Mouse (Mus musculus): Measurements from ENCODE around the gene Snrnp25.

Gene Snrnp25

DNA sequence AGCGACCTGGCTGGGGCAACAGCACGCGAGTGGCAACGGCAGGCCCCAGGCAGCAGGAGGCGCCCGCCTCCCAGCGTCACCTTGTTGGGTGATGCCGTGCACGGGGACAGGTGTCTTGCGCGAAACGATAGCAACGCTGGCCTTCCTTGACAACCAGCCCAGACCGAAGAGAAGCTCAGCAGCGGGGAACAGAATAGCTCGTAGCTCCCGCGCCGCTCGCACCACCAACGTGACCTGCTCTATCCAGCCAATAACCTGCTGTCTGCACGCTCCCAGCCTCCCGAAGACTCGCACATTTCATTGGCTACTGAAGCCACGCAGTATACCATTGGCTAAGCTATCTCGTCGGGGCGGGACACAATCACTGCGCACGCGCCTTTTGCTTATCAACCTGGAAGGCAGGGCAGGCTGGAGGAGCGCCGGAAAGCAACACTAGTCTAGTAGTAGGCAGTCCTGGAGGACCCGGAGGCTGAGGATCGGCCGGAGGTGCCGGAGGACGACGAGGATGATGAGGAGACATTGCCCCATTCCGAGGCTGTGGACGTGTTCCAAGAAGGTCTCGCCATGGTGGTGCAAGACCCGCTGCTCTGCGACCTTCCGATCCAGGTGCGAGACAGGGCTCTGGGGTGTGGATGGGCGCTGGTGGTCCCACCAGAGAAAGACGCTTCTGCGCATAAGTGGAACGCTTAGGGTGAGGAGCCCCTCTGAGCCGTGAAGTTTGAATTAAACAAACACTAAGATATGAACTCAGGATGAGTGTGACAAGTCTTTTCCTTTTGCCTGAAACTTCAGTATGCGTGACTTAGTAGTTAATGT, at the start of gene Snrnp25:
Snrnp25 (plus strand) TSS at position 358 of the 816 bp plus-strand sequence.
- peak; percentile 99 for DNase-seq (ENCODE audit: low read depth, low spot score)

DNA sequence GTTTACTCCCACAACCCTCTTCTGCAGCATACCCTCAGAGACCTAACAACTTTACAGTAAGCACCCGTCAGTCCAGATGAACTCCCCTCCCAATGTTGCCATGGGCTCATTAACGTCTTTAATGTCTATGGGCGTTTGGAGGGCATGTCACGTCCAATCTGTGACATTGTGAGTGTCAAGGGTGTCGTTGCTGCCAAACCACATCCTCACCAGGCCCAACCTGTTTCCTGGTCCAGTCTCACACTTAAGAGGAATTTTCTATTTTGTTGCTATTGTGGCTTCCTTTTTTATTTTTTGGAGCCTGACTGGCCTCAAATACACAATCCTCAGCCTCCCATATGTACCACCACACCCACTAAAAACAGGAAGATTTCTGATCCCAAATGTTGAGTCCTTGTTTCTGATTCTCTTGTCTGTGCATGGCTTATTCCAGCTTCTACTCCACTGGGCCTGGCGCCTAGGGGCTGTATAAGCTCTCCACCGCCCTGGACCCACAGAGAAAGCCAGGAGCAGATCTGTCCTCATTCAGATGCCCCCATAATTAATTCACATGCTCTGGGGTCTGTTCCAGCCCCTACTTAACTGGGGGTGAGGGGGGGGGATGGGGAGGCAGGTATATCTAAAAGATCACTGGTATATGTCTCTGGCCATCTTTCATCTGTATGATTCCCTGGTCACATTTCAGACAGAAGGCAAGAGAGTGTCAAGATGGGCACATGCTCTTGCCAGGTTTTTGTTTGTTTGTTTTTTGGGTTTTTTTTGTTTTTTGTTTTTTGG, 48.2 kb upstream of the Snrnp25 start:
- DNase-seq (ENCODE audit: low read depth, low spot score), result no peak

DNA sequence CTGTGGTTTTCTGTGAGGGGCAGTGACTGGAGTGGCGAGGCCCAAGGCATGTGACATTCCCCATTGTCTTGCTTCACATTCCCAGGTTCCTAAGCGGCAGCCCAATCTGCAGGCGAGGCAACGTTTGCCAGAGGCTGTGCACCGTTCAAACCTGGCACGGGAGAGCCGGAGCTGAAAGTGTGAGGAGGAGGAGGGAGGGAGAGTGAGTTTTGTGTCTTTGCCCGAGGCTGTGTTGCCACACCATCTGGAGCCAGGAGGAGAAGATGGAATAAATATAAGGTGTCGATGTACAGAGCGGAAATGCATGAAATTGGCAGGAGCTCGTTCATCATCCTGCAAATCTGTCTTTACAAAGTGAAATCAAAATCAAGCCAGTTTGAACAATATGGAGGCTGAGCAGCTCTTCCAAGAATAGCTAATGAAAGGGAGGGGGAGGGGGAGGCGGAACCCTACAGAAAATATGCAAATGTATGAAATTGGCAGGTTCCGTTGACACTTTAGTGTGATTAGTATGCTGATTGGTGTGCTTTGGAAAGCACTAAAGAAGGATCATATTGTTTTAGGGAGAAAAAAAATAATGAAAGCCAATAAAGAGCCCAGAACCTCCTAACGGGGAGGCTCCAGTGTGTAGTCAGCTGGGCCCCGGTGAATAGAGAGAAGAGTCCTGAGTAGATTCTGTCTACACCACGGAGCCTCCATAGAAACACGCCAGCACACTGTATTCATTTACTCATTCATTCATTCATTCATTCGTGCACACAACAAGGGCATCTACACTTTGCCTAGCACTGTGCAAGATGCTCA, 47.2 kb upstream of the Snrnp25 start:
- DNase-seq (ENCODE audit: low read depth, low spot score), result no peak

DNA sequence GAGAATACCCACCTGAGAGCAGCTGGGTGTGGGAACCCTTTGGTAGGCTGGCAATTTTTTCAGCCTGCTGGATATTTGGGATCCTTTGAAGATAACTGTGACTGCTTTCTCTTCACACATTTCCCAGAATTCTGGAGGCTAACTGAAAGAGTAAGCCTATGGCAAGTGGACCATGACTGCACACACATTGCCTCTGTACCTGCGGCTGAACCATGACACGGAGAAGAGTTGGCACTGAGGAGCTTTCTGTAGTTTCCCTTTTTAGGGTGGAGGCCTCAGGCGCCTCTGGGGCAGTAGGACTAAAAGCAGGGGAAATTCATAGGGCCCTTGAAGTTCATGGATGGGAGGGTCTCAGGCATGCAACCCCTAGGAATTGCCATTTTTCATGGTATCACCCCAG, 46.0 kb upstream of the Snrnp25 start:
- no peak for DNase-seq (ENCODE audit: low read depth, low spot score)

DNA sequence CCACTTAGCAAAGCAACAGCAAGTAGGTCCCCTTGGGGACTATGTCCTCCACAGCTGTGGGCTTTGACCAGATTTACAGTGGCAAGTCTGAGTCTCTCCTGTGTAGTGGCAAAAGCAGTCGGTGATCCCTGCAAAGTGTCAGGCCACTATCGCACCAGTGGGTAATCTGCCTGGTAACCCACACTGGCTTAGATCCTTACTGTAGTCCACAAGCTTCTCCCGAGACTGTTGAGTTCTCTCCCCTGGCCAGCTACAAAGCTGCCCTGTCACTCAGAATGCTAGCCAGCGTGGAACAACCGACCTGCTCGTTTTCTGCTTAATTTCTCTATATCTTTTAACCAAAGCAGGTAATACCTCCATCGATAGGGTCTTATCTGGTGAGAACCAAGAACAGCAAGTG, 44.9 kb upstream of the Snrnp25 start:
- no peak for DNase-seq (ENCODE audit: low read depth, low spot score)

DNA sequence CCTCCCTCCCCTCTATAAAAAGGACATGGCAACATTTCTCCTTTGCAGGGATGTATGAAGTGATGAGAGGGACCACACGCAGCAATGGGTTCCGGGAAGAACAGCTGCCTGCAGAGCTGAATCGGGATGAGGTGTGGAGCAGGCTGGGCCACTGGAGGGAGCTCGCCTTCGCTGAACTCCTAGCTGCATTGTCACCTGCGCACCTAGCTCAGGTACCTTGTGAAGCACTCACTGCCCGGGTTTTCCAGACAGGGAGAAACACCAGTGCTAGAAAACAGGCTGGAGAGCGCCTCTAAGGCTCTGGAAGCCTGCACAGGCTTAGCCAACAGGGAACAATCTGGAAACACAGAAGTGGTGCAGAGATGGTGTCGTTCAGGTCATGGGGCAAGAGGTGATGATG, 43.7 kb upstream of the Snrnp25 start:
- DNase-seq (ENCODE audit: low read depth, low spot score), result no peak

DNA sequence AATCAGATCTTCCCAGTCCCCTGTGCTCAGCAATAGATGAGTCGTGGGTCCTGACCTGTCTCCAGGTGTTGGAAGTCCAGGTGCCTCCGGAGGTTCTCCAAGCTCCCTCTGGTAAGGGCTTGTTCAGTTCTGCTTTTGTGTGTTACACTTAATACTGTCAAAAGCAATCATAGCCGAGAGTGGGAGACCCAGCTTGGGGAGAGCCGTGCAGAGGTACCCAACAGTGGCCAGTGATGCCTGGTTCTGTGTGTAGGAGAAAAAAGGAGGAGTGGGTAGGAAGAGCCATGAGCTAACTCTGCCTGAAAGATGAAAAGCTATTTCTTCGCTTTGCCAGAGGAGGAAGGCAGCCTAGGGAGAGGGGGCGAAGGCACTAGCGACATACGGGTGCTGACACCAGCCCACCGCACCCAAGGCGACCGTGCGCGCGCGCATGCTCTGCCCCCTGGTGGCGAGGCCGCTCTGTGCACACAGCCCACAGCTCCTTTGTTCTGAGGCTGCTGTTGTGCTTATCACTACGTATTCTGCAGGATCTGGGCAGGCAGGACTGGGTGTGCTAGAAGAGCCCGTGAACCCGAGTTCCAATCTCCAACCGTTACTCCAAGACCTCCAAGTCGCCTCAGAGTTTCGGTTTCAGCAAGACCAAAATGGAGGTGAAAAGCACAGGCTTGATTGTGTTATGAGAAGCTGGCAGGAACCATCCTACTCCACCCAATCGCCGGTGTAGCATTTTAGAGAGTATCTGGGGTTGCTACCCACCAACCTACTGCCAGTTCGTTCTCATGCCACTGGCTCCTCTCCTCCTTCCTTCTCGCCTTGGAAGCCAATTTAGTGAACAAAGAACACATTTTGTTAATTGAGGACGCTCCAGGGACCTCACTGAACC, 43.1 kb upstream of the Snrnp25 start:
- no peak for DNase-seq (ENCODE audit: low read depth, low spot score)

DNA sequence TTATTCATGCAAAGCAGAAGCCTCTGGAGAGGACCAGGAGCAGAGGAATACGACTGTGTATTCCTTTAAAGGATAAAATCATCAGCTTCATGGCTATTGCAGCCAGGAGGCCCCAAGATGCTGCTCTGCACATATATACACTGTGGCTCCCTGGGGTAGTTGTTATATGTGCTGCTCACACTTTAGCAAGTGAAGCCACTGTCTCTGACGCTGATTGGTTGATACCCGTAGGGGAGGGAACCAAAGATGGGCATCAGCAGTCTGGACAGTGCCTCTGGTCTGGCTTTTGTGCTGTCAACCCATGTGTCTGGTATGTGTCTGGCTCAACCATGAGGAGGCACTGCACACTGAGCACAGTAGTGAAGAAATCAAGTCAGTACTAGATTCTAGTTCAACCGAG, 38.5 kb upstream of the Snrnp25 start:
- no peak for DNase-seq (ENCODE audit: low read depth, low spot score)

DNA sequence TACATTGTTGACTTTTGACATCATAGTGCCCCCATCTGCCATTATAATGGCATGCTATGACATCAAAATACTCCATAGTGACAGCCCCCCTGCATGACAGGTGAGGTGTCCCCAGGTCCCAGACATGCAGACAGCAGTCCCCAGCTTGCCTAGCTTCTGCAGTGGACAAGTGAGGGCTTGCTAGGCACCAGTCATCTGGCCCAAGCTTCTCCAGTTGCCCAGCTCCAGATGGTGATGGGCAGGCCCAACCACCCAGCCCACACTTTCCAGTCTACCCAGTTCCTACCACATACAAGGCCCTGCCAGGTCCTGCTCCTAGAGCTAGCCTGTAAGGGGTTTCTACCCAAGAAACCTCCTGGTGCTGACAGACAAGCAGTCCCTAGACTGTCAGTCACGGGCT, 26.7 kb upstream of the Snrnp25 start:
- no peak for DNase-seq (ENCODE audit: low read depth, low spot score)

DNA sequence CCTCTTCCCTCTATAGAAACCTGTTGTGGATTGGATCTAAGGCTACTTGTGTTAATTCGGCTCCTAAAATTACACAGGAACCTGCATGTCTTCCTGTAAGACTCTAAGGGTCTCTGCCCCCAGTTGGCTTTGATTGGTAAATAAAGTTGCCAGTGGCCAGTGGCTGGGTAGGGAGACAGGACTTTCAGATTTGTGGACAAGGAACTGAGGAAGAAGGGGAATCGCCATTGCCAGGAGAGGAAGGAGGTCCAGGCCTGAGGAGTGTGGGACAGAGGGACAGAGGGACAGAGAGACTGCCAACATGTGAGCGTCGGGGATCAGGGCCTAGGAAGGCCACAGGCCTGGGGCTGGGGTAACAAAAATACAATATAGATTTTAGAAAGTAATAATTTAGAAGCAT, 24.0 kb upstream of the Snrnp25 start:
- DNase-seq (ENCODE audit: low read depth, low spot score), result no peak

DNA sequence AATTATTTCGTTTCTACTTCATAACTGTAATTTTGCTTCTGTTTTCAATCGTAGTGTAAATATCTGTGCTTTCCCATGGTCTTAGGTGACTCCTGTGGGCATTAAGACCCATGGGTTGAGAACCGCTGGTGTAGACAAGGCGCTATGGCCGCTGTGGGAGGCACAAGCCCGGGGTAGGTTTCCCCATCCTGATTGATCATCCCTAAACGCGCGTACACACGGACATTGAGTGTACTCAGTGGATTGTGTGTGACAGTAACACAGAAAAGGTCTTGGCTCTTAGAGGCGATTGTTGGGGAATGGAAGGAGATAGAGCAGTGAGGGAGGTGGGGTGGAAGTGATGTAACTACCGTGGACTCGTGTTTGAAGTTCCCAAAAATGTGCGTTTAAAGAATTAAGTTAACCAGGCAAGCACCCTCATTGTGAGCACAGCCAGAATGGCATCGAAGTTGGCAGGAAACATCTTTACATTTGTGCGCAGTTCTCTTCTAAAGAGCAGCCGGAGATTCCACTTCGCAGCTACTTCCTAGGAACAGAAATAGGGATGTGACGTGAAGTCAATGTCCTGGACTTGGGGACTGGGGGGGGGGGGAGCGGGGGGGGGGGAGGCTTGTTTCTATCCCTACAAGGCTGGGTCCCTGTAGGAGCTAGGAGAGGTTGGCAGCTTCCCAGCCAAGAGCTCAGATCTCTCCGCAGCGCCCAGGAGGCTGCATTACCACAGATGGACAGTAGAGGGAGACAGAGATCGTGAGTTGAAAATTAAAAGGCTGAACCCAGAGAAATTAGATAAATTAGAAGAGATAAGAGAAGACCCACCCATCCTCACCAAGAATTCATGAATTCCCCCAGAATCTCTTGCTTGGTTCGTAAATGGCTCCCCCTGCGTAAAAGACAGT, 23.0 kb upstream of the Snrnp25 start:
- DNase-seq (ENCODE audit: low read depth, low spot score), result peak; percentile 60

DNA sequence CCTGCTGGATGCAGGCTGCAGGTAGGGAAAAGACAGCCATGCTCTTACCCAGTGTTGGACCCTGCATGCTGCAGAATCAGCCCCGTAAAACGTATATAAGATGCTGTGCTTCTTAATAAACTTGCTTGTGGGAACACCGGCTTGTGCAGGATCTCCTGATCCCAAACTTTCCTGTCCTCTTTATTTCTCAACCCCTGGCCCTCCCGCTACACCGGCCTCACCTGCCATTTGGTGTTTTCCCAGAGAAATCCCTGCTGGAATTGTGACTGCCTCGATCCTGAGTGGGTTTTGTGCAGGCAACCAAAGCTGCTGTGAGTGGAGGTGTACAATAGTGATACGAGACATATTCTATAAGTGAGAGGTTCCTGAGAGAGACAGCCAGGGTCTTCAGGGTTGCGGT, 20.7 kb upstream of the Snrnp25 start:
- DNase-seq (ENCODE audit: low read depth, low spot score), result no peak

DNA sequence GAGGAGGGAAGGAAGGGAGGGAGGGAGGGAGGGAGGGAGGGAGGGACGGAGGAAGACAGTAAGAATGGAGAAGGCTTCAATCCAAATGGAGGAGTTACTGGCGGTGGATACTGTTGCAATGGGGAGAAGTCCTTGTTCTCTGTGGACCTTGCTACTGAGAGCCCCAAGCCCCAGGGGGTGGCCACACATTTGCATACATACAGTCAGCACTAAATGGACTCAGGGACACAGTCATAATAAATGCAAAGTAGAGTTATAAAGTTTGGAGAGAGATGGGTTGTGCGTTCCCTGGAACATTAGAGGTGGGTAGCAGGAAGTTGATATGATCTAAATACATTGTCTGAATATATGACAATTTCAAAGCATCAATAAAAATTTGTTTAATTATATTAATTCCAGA, 19.2 kb upstream of the Snrnp25 start:
- no peak for DNase-seq (ENCODE audit: low read depth, low spot score)

DNA sequence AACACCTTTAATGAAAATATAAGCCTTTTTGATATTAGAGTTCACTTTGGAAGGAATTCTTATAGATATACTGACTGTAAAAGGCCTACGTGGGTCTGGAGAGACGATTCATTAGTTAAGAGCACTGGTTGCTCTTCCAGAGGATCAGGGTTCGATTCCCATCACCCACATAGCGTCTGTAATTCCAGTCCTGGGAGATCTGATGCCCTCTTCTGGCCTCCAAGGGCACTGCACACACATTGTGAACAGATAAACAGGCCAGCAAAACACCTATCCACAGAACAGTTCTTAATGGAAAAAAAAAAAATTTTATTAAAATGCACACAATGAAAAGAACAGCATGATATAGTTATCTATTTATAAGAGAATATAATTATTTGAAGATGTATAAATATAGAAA, 18.0 kb upstream of the Snrnp25 start:
- DNase-seq (ENCODE audit: low read depth, low spot score), result no peak

DNA sequence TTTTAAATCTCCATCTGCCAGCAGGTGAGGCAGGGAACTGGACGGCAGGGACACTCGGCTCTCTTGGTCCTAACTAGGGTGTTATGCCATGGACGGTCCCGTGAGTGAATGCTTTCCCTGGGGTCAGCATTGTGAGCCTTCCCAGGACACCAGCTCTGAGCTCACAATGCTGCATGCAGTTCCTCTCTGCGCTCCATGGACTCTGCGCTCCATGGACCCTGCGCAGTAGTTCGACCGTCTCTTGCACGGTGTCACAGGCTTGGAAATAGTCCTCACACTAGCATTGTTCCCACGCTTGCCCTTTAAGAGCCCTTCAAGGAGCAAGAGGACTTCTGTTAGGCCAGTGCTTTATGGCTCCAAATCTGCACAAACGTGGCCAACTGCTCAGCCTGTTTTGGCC, 16.3 kb upstream of the Snrnp25 start:
- DNase-seq (ENCODE audit: low read depth, low spot score), result no peak

DNA sequence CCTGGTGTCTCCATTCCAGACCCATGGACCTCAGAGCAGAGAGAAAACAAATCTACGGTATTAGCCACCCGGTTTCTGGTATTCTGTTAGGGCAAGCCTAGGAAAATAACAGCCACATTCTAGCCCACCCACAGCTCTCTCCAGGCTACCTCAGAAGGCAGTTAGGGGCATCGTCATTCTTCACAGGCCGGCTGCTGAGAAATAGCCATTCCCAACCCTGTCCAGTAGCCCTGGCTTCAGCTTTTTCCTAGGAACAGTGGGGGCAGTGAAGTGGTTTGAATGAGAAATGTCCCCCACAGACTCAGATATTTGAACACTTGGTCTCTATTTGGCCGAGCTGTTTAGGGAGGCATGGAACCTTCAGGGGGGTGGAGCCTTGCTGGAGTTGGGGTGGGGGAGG, 15.8 kb upstream of the Snrnp25 start:
- DNase-seq (ENCODE audit: low read depth, low spot score), result no peak

DNA sequence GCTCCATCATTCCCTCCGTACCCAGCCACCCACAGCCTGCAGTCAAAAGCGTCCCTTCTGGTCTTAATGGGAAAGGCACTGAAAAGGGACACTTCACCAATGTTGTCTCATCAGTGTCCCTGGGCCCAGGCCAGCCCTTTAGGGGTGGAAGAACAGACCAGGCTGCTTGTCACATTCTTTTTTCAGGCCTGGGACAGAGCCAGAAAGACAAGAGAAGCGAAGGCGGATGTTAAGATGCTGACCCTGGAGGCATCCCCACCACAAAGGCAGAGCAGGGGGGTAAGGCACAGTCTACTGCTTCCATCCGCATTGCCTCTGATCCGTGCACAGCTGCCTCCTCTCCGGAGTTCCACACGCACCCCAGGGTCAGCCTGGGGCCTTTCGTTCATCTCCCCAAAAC, 15.1 kb upstream of the Snrnp25 start:
- no peak for DNase-seq (ENCODE audit: low read depth, low spot score)

DNA sequence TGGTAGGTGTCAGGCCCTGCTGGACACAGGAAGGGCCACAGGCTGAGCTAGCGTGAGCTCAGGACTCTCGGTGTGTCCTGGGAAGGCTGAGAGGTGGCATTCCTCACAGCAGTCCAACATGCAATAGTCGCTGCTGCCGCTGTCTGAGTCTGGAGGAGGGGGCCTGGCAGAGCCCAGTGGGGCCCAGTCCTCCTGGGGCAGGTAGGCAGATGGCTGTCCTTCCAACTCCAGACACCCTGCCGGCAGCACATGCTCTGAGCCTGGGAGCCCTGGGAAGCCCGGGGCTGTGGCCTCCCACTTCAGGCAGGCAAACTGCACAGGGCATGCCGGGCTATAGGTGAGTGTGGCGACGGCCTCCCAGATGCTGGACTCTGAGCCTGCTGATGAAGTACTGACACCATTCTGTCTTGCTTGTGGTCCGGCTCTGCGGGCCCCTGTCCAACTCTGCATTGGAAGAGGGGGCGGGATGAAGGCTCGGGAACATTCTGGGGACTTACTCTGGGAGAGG, 14.6 kb upstream of the Snrnp25 start:
- DNase-seq (ENCODE audit: low read depth, low spot score), result no peak

DNA sequence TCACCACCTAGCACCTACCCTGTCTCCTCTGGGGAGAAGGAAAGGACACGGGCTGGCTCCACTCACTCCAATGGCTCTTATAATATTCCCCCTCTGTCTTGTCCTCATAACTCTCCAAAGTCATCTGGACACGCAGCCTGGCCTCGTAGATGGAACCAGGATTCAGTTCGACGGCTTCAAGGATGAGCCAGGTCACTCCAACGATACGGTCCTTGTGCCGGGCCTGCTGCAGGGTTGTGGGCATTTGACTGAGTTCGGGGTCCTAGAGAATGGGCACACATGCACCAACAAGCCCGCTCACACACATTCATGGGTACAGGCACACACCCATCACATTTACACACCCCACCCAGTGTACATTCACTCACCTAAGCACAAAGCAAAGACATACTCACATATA, 12.1 kb upstream of the Snrnp25 start:
- DNase-seq (ENCODE audit: low read depth, low spot score), result no peak

DNA sequence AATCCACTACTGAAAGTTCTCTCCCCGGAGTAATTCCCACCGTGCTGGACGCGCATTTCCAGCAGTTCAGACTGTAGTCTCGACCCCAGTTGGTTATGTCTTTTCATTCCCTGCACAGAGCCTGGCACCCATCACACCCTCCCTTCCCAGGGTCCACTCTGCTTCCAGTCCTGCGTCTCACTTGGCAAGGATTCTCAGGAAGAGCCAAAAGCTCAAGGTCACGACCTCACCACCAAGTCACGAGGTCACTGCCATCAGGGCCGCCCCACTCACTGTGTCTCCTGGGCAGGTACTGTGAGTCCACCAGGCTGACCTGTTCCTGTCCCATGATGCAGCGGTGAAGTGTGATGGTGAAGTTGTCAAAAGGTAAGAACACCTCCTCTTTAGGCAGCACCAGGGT, 11.1 kb upstream of the Snrnp25 start:
- no peak for DNase-seq (ENCODE audit: low read depth, low spot score)
